Mouse (Mus musculus) ES-Bruce4 (cell line): ENCODE results near the gene Slc29a3. TPM values are rescaled to one million over a fixed set of nuclear protein-coding genes. Genes with fewer than 3 reads are reported as not detected.
A peak's percentile ranks its signal among the peaks of the same experiment; 100 is the strongest.

Experiments used
- H3K27ac ChIP-seq: 2 replicates; pipeline ENCODE4 v1.5.1; 2012; ENCODE audit warnings: low read length, inconsistent platforms; ENCODE audit not compliant: insufficient read depth
- H3K27me3 ChIP-seq: 2 replicates; pipeline ENCODE4 v1.6.1; 2012; ENCODE audit warnings: mild to moderate bottlenecking, low read length, inconsistent platforms; ENCODE audit not compliant: control insufficient read depth, poor library complexity, insufficient read depth, severe bottlenecking
- H3K36me3 ChIP-seq: 2 replicates; pipeline ENCODE4 v1.6.1; 2012; ENCODE audit warnings: inconsistent platforms, mild to moderate bottlenecking, low read length, moderate library complexity; ENCODE audit not compliant: control insufficient read depth, poor library complexity, insufficient read depth, severe bottlenecking
- H3K4me1 ChIP-seq: one replicate; pipeline ENCODE4 v1.8.1; 2011; ENCODE audit warnings: low read length; ENCODE audit not compliant: control insufficient read depth, insufficient read depth
- H3K4me3 ChIP-seq: 2 replicates; pipeline ENCODE4 v1.5.1; 2011; ENCODE audit warnings: low read depth, mild to moderate bottlenecking, low read length
- H3K9ac ChIP-seq: 2 replicates; pipeline ENCODE4 v1.6.1; 2012; ENCODE audit warnings: low read depth, mild to moderate bottlenecking, inconsistent platforms; ENCODE audit not compliant: poor library complexity, severe bottlenecking
- H3K9me3 ChIP-seq: replicated peaks from 2 replicates; pipeline ENCODE4 v1.6.1; 2012; ENCODE audit warnings: mild to moderate bottlenecking, low read length, inconsistent platforms; ENCODE audit not compliant: control insufficient read depth, poor library complexity, insufficient read depth, severe bottlenecking
- CTCF ChIP-seq: IDR thresholded peaks from one replicate; pipeline ENCODE4 v1.8.1; 2011; ENCODE audit warnings: low read depth, low read length
- EP300 ChIP-seq: IDR thresholded peaks from 2 replicates; pipeline ENCODE4 v1.6.1; 2011; ENCODE audit warnings: low read depth, low read length; ENCODE audit not compliant: insufficient read depth
- POLR2A ChIP-seq: IDR thresholded peaks from one replicate; pipeline ENCODE4 v1.8.1; 2011; ENCODE audit warnings: low read length; ENCODE audit not compliant: insufficient read depth
- polyA plus RNA-seq: library from polyadenylated mRNA; stranded (reverse); fragments of >200 nt; gene quantifications from 2 replicates; pipeline ENCODE4 v1.2.4, GENCODE M21; 2011; ENCODE audit warnings: low read depth; ENCODE audit not compliant: missing spikeins, insufficient read depth, insufficient read length

Slc29a3 gene
- polyA plus RNA-seq, 1 experiment = 8.7 TPM

GRCm38 (mm10) chr10:60797682-60798422 is 45.3 kb upstream of the Slc29a3 start:
- no peaks in the 10 kb centered on the region for H3K27me3 ChIP-seq
- TF ChIP-seq POLR2A = no peak
- no peak for TF ChIP-seq CTCF
- no peak for TF ChIP-seq EP300

GRCm38 (mm10) chr10:60796474-60796873 is 43.9 kb upstream of the Slc29a3 start:
- Histone ChIP-seq H3K4me1 (peaks cover 5% of the 10 kb centered on the region), H3K27ac (no peak overlapping the region), H3K9ac (no peak overlapping the region), H3K27me3 (no peaks in the 10 kb centered on the region), H3K4me3 (no peak overlapping the region), H3K36me3 (no peaks in the 10 kb centered on the region), H3K9me3 (no peaks in the 10 kb centered on the region)
- TF ChIP-seq EP300 (no peak), POLR2A (no peak), CTCF (no peak)

More at GRCm38 (mm10) chr10:60797682-60798422, 45.3 kb upstream of the Slc29a3 start:
- Histone ChIP-seq H3K9ac (no peak overlapping the region), H3K4me3 (no peak overlapping the region), H3K27ac (no peak overlapping the region), H3K36me3 (no peaks in the 10 kb centered on the region), H3K4me1 (peaks cover 5% of the 10 kb centered on the region), H3K9me3 (no peaks in the 10 kb centered on the region)

GRCm38 (mm10) chr10:60796028-60796427 is 43.4 kb upstream of the Slc29a3 start:
- no peaks in the 10 kb centered on the region for H3K9me3 ChIP-seq
- H3K9ac ChIP-seq = no peak overlapping the region
- H3K27ac ChIP-seq = no peak overlapping the region
- no peak overlapping the region for H3K4me3 ChIP-seq
- H3K4me1 ChIP-seq = peaks cover 5% of the 10 kb centered on the region
- TF ChIP-seq CTCF (no peak), POLR2A (no peak)
- no peaks in the 10 kb centered on the region for H3K36me3 ChIP-seq
- H3K27me3 ChIP-seq = no peaks in the 10 kb centered on the region

GRCm38 (mm10) chr10:60794792-60795191 is 42.2 kb upstream of the Slc29a3 start:
- Histone ChIP-seq H3K9ac (no peak overlapping the region), H3K4me3 (no peak overlapping the region), H3K36me3 (no peaks in the 10 kb centered on the region), H3K27ac (0 out of 2 replicates have a peak overlapping the region, but pooled peaks have one; percentile 1), H3K4me1 (peaks cover 5% of the 10 kb centered on the region), H3K9me3 (no peaks in the 10 kb centered on the region), H3K27me3 (no peaks in the 10 kb centered on the region)
- TF ChIP-seq POLR2A = no peak
- no peak for TF ChIP-seq EP300
- no peak for TF ChIP-seq CTCF

GRCm38 (mm10) chr10:60794374-60794773 is 41.8 kb upstream of the Slc29a3 start:
- peaks cover 4% of the 10 kb centered on the region for H3K4me1 ChIP-seq

GRCm38 (mm10) chr10:60792841-60793240 is 40.2 kb upstream of the Slc29a3 start:
- Histone ChIP-seq H3K27me3 (no peaks in the 10 kb centered on the region), H3K9me3 (no peaks in the 10 kb centered on the region), H3K4me1 (peaks cover 4% of the 10 kb centered on the region), H3K9ac (no peak overlapping the region), H3K4me3 (no peak overlapping the region), H3K36me3 (no peaks in the 10 kb centered on the region), H3K27ac (no peak overlapping the region)
- TF ChIP-seq CTCF = no peak
- TF ChIP-seq EP300 = 0 out of 2 replicates have a peak, but pooled peaks have one; percentile 21

More at GRCm38 (mm10) chr10:60794374-60794773, 41.8 kb upstream of the Slc29a3 start:
- Histone ChIP-seq H3K9me3 (no peaks in the 10 kb centered on the region), H3K27ac (no peak overlapping the region), H3K4me3 (no peak overlapping the region), H3K36me3 (no peaks in the 10 kb centered on the region), H3K27me3 (no peaks in the 10 kb centered on the region), H3K9ac (0 out of 2 replicates have a peak overlapping the region, but pooled peaks have one; percentile 9)
- TF ChIP-seq POLR2A (no peak), EP300 (no peak), CTCF (no peak)
